Mouse (Mus musculus): ENCODE data around the gene Vcp.

DNA sequence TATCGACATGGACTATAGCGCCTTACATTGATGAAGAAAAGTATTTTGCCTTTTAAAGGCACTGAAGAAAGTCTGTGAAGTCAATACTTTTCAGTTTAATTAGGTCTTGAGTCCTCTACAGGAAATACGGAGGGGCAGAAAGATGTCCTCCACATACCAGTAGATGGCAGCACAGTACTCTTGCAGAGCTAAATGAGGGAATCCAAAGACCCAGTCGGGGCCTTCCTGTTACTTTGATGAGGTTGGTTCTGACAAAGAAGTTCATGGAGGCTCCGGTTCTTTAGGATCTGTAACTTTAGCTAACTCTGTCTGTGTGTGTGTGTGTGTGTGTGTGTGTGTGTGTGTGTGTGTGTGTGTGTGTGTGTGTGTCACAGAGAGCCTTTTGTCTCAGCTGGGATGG lies 46.9 kb upstream of the Vcp start:
- TF ChIP-seq CTCF (IDR thresholded peaks at IDR 0.05) (peak; percentile 93), EP300 (IDR thresholded peaks at IDR 0.05) (no peak)

Data from lung, postnatal 0 days (tissue).